Mouse (Mus musculus) B cell, adult 2 months (primary cell): ENCODE results near the gene Cbx2.

Source experiments
- DNase-seq, 2 experiments: peaks; one replicate each; pipeline ENCODE4 v3.0.0; 2022

The Cbx2 gene

GRCm38 (mm10) chr11:119022895-119023615 lies at the start of gene Cbx2:
Gene Cbx2, plus strand, starts transcription at chr11:119022962.
- peak; percentile 82 to 88 for DNase-seq

GRCm38 (mm10) chr11:118974340-118974739 lies 48.4 kb upstream of the Cbx2 start:
- no peak for DNase-seq

- peak; percentile 71 to 72 for DNase-seq
Measured at GRCm38 (mm10) chr11:118975427-118975826, 47.3 kb upstream of the Cbx2 start.

GRCm38 (mm10) chr11:118975917-118976316 lies 46.8 kb upstream of the Cbx2 start:
- DNase-seq, result peak; percentile 52

GRCm38 (mm10) chr11:118980388-118980787 lies 42.4 kb upstream of the Cbx2 start:
- peak; percentile 61 to 69 for DNase-seq

GRCm38 (mm10) chr11:118981012-118981776 lies 41.6 kb upstream of the Cbx2 start:
- peak; percentile 78 to 81 for DNase-seq

GRCm38 (mm10) chr11:118982593-118983113 lies 40.1 kb upstream of the Cbx2 start:
- no peak for DNase-seq

- no peak for DNase-seq
Measured at GRCm38 (mm10) chr11:118985571-118985970, 37.2 kb upstream of the Cbx2 start.

- no peak for DNase-seq
Measured at GRCm38 (mm10) chr11:118987999-118988398, 34.8 kb upstream of the Cbx2 start, which contains the start of gene Enpp7. Gene Enpp7, plus strand, starts transcription at chr11:118988188.

- peak; percentile 21 to 23 for DNase-seq
Measured at GRCm38 (mm10) chr11:118992781-118993180, 30.0 kb upstream of the Cbx2 start.

- no peak for DNase-seq
Measured at GRCm38 (mm10) chr11:118995448-118995847, 27.3 kb upstream of the Cbx2 start.

- DNase-seq, result no peak
Measured at GRCm38 (mm10) chr11:118997182-118997581, 25.6 kb upstream of the Cbx2 start.

- peak; percentile 88 for DNase-seq
Measured at GRCm38 (mm10) chr11:118998540-118999265, 24.1 kb upstream of the Cbx2 start.

- no peak for DNase-seq
Measured at GRCm38 (mm10) chr11:118999361-118999804, 23.4 kb upstream of the Cbx2 start.

- DNase-seq, result no peak
Measured at GRCm38 (mm10) chr11:119000877-119001276, 21.9 kb upstream of the Cbx2 start.

- DNase-seq, result no peak
Measured at GRCm38 (mm10) chr11:119001493-119002128, 21.2 kb upstream of the Cbx2 start.

- DNase-seq, result peak; percentile 30 to 31
Measured at GRCm38 (mm10) chr11:119005547-119006275, 17.1 kb upstream of the Cbx2 start.

GRCm38 (mm10) chr11:119006462-119006861 lies 16.3 kb upstream of the Cbx2 start:
- DNase-seq, result no peak

GRCm38 (mm10) chr11:119007461-119008456 lies 15.0 kb upstream of the Cbx2 start:
- no peak for DNase-seq

GRCm38 (mm10) chr11:119014455-119014854 lies 8.3 kb upstream of the Cbx2 start:
- no peak for DNase-seq
